Mouse (Mus musculus): ENCODE data around the gene Ing5. TPM values are rescaled to one million over a fixed set of nuclear protein-coding genes. Genes with fewer than 3 reads are reported as not detected.
"Not testable (repeated sequence)": the region's sequence is repeated elsewhere in the genome, so short reads cannot be mapped to it uniquely, and the experiment has no call there.

Gene Ing5
- 1 to 10 TPM; 3.0 to 4.2 TPM for total RNA-seq (2021)
- long read RNA-seq, experiment 1, full-length matches to known transcripts, result 1 of 1 reads
- long read RNA-seq, experiment 1, partial matches to known transcripts, result 0 of 1 reads
- long read RNA-seq, experiment 1, other reads (novel, unspliced or antisense), result 0 of 1 reads
- long read RNA-seq, experiment 2, partial matches to known transcripts, result 0 of 1 reads
- long read RNA-seq, experiment 2, other reads (novel, unspliced or antisense), result 1 of 1 reads

GRCm38 (mm10) chr1:93803556-93804507 is at the start of gene Ing5:
TSS of gene Ing5 (plus strand) at chr1:93803965.
- intact Hi-C loops (cut with DNase I), result loop anchor here (5.0 kb wide), 1 partner anchor 137 kb away; no protein-coding TSS in a partner anchor
- peak; percentile 99 to 100 for DNase-seq

- intact Hi-C loops (cut with DNase I), result no loop called here
- peak; percentile 88 to 90 for DNase-seq
These were observed 49.0 kb upstream of the Ing5 start, which contains the start of gene Thap4 for GRCm38 (mm10) chr1:93754573-93755290. TSS of gene Thap4 (minus strand) at chr1:93754864.

- intact Hi-C loops (cut with DNase I), result no loop called here
- no peak for DNase-seq
These were observed 48.5 kb upstream of the Ing5 start for GRCm38 (mm10) chr1:93755291-93755610.

- DNase-seq, result no peak
- intact Hi-C loops (cut with DNase I), result loop anchor here (2.0 kb wide), 1 partner anchor 45 kb away; the partner anchor contains the start of gene Dtymk
These were observed 48.1 kb upstream of the Ing5 start for GRCm38 (mm10) chr1:93755618-93756017.

GRCm38 (mm10) chr1:93756154-93756553 is 47.6 kb upstream of the Ing5 start:
- intact Hi-C loops (cut with DNase I), result loop anchor here (2.0 kb wide), 1 partner anchor 45 kb away; the partner anchor contains the start of gene Dtymk
- DNase-seq, result no peak

GRCm38 (mm10) chr1:93760076-93760475 is 43.7 kb upstream of the Ing5 start:
- no peak for DNase-seq
- intact Hi-C loops (cut with DNase I), result no loop called here

GRCm38 (mm10) chr1:93763531-93763930 is 40.2 kb upstream of the Ing5 start:
- intact Hi-C loops (cut with DNase I); DNase-seq: not testable (repeated sequence)

DNA sequence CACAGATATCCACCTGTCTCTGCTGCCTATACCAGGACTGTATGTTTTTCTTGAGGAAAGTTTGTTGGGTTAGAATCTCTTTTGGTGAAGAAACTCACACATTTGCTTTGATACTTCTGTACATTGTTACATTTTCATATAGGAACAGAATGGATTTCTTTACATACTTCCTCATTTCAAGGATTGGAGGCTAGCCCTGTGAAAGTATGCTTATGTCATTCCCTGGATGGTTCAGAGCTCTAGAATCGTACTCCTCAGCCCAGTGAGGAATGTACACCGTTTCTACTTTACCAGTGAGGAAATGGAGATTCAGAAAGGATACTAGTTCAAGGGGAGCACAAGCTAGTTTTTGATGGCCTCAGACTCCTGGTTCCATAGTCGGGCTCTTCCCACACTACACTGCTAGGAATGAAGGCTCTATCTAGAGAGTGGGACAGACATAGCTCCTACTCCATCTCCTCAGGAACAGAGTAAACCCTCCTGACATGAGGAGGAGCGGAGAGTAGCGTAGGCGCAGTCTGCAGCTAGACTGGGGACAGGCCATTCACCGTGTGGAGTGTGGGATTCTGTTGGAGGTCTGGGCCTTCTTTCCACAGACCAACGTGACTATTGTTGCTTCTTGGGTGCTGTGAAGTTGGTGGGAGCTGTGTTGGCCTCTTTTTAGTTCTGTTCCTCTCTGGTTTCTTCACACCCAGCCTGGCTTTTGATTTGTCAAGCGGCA is 38.7 kb upstream of the Ing5 start:
- intact Hi-C loops (cut with DNase I), result no loop called here
- DNase-seq, result no peak

DNA sequence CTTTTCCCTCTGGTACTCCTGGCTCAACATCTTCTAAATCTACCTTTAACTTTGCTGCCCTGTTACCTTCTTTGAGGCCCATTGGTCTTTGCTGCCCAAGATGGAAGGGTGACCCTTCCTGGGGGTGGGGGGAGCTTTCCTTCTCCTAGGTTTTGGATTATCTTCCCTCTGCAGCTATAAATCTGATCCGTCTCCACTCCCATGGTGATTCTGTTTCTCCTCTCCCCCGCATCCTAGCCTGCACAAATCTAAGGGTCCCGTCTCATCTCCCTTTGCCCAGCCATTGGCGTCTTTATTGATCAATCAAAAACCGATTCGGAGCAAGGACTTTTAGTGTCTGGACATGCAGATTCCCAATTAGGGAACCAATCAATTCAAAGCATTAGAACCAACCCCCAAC is 36.2 kb upstream of the Ing5 start:
- DNase-seq, result no peak
- intact Hi-C loops (cut with DNase I), result no loop called here

- DNase-seq, result no peak
- intact Hi-C loops (cut with DNase I), result no loop called here
These were observed 33.9 kb upstream of the Ing5 start for GRCm38 (mm10) chr1:93769901-93770300.

DNA sequence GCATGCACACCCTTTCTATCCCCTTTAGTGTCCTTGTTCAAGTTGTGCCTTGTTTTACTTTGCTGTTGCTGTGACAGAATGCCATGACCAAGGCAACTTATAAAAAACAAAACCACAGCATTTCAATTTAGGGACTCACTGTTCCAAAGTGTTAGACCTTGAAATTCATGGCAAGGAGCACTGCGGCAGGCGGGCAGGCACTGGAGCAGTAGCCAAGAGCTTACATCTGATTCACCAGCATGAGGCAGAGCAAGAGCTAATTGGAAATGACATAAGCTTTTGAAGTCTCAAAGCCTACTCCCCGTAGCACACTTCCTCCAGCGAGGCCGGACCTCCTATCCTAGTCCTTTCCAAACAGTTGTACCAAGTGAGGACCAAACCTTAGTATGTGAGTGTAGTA is 27.1 kb upstream of the Ing5 start:
- intact Hi-C loops (cut with DNase I), result no loop called here
- no peak for DNase-seq

DNA sequence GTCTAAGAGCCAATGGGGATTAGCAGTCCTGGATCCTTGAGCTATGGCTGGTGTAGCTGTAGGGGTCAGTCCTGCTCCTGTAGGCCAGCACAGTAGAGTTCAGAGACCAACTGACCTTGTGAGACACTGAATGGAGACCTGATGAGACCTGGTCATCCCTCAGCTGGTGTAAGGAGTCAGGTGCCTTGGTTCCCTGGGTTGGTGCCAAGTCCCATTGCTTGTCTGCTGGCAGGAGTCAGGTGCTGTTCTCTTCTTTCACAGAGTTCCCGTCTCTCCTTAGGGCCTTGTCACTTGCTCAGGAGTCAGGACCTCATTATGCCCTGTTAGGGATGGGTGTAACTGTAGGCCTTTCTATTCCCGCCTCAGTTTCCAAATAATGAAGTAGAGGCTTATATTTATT is 16.9 kb upstream of the Ing5 start:
- intact Hi-C loops (cut with DNase I), result no loop called here
- no peak for DNase-seq

- no peak for DNase-seq
- intact Hi-C loops (cut with DNase I), result no loop called here
These were observed 9.2 kb upstream of the Ing5 start for GRCm38 (mm10) chr1:93794526-93794925.

GRCm38 (mm10) chr1:93795886-93796285 is 7.9 kb upstream of the Ing5 start:
- intact Hi-C loops (cut with DNase I), result no loop called here
- DNase-seq, result no peak

DNA sequence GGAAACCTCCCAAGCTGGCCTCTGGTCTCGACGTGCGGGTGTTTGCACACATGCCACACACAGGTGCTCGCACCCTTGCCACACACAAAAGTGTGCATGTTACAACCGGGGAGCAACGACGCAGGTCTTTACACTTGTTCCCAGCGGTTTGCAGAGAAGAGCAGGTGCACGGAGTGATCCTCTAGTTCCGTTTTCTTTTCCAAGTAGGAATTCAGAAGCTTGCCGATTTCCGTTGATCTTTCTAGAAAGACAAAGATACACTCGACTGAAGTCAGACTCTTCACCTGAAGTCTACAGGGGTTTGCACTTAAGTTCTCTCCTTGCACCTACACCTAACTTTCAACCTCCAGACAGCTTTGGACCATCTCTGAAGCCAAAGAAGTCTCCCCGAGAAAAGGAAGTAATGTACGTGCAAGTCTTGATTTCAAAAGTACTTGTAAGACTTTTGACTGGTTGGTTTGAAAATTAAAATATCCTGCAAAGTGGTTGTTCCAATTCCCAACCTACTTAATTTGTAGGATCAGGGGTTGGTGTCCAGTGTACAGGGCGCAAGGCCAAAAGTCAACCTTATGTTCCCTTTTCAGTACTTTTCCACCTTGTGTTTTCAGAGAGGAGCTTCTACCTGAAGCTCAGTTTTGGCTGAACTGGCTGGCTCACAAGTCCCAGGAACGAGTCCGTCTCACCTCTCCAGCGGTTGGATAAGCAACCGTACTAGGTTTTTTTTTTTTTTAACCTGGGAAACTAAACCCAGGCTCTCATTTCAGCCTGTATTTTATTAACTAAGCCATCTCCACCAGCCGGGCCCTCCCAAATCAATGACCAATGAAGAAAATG is 2.9 kb upstream of the Ing5 start:
- intact Hi-C loops (cut with DNase I), result loop anchor here (2.0 to 5.0 kb wide), 2 partner anchors 44 to 134 kb away; no protein-coding TSS in a partner anchor
- DNase-seq, result no peak

GRCm38 (mm10) chr1:93801741-93802238 is 2.0 kb upstream of the Ing5 start, which contains the start of gene Dtymk:
TSS of gene Dtymk (minus strand) at chr1:93801934.
- DNase-seq, result peak; percentile 81 to 88
- intact Hi-C loops (cut with DNase I), result loop anchor here (2.0 to 5.0 kb wide), 2 partner anchors 45 to 134 kb away; no protein-coding TSS in a partner anchor

GRCm38 (mm10) chr1:93802771-93803170 is 994 bp upstream of the Ing5 start:
- intact Hi-C loops (cut with DNase I), result loop anchor here (5.0 kb wide), 1 partner anchor 135 kb away; no protein-coding TSS in a partner anchor
- DNase-seq, result no peak

- no peak for DNase-seq
- intact Hi-C loops (cut with DNase I), result loop anchor here (5.0 kb wide), 1 partner anchor 138 kb away; no protein-coding TSS in a partner anchor
These were observed 1.1 kb downstream of the Ing5 start for GRCm38 (mm10) chr1:93804818-93805217.
